Mouse (Mus musculus) heart, postnatal 0 days (tissue): Measurements from ENCODE around the gene Sec23b. TPM values are rescaled to one million over a fixed set of nuclear protein-coding genes. Genes with fewer than 3 reads are reported as not detected.

Source experiments
- ATAC-seq: fragments of 200-750 bp; cut with Nextera tagmentation; 2 replicates; pipeline ENCODE4 v1.8.0; 2017; ENCODE audit warnings: low read depth, moderate number of reproducible peaks, moderate library complexity; ENCODE audit not compliant: insufficient read depth
- DNase-seq: peaks from one replicate; pipeline ENCODE4 v3.0.0-alpha.2; 2016; ENCODE audit warnings: low spot score
- H3K27ac ChIP-seq: fragments of 300-500 bp; sonication (generic); 2 replicates; pipeline ENCODE4 v1.5.1; 2014; ENCODE audit warnings: low read depth, mild to moderate bottlenecking
- H3K27me3 ChIP-seq: fragments of 300-500 bp; sonication (generic); 2 replicates; pipeline ENCODE4 v1.6.1; 2014; ENCODE audit warnings: low read length, mixed read lengths; ENCODE audit not compliant: control insufficient read depth, insufficient read depth
- H3K36me3 ChIP-seq: fragments of 300-500 bp; sonication (generic); replicated peaks from 2 replicates; pipeline ENCODE4 v1.6.1; 2014; ENCODE audit warnings: low read length, mixed read lengths; ENCODE audit not compliant: control insufficient read depth, insufficient read depth
- H3K4me1 ChIP-seq: fragments of 300-500 bp; sonication (generic); 2 replicates; pipeline ENCODE4 v1.6.1; 2014; ENCODE audit warnings: antibody characterized with exemption; ENCODE audit not compliant: control insufficient read depth, insufficient read depth
- H3K4me2 ChIP-seq: fragments of 300-500 bp; sonication (generic); 2 replicates; pipeline ENCODE4 v1.6.1; 2014; ENCODE audit warnings: low read depth, mild to moderate bottlenecking, low read length, moderate library complexity
- H3K4me3 ChIP-seq: fragments of 300-500 bp; sonication (generic); 2 replicates; pipeline ENCODE4 v1.5.1; 2014; ENCODE audit warnings: low read depth, low read length
- H3K9ac ChIP-seq: fragments of 300-500 bp; sonication (generic); replicated peaks from 2 replicates; pipeline ENCODE4 v1.6.1; 2014; ENCODE audit warnings: low read depth, low read length, mixed read lengths
- H3K9me3 ChIP-seq: fragments of 300-500 bp; sonication (generic); replicated peaks from 2 replicates; pipeline ENCODE4 v1.6.1; 2016; ENCODE audit warnings: low read length; ENCODE audit not compliant: control insufficient read depth
- CTCF ChIP-seq: IDR thresholded peaks from 2 replicates; pipeline ENCODE4 v1.5.1; 2016; ENCODE audit warnings: antibody characterized with exemption, control low read depth, low read depth
- EP300 ChIP-seq: IDR thresholded peaks from 2 replicates; pipeline ENCODE4 v1.6.1; 2016; ENCODE audit warnings: antibody characterized with exemption, low read depth
- WGBS: fragments of 180-500 bp; shearing (Covaris S2); extraction: QIAGEN DNeasy Blood & Tissue Kit; methylation state at CpG from one replicate; pipeline ENCODE4 v1.1.7; 2014; 5-methylcytosine and 5-hydroxymethylcytosine counted together
- polyA plus RNA-seq: library from polyadenylated mRNA; unstranded; fragments of >200 nt; fragmentation: Nextera tagmentation; extraction: Ambion mirVana; gene quantifications from 2 replicates; pipeline ENCODE4 v1.2.1, GENCODE M21; 2015
- total RNA-seq: library from RNA; depleted of rRNA; stranded (reverse); fragments of >200 nt; gene quantifications from 2 replicates; pipeline ENCODE4 v1.2.3, GENCODE M21; 2014; ENCODE audit warnings: low replicate concordance

The Sec23b gene
- total and polyA plus RNA-seq, 2 experiments from 2014 or later = 28.2 to 52.8 TPM

- Histone ChIP-seq H3K27me3 (no peaks in the 10 kb centered on the region), H3K9ac (no peak overlapping the region), H3K4me1 (no peaks in the 10 kb centered on the region), H3K4me2 (no peak overlapping the region), H3K9me3 (no peaks in the 10 kb centered on the region), H3K4me3 (no peak overlapping the region), H3K36me3 (no peaks in the 10 kb centered on the region), H3K27ac (no peak overlapping the region)
- no peak for DNase-seq
- ATAC-seq = no peak
- no peak for TF ChIP-seq CTCF
- no peak for TF ChIP-seq EP300
- WGBS = 81% methylated on average over 2 of the region's 2 CpGs
These were observed 78.7 kb downstream of the Sec23b start for GRCm38 (mm10) chr2:144634729-144635128.

- WGBS = 11% methylated on average over 5 of the region's 5 CpGs
- Histone ChIP-seq H3K4me3 (no peak overlapping the region), H3K9me3 (no peaks in the 10 kb centered on the region), H3K36me3 (no peaks in the 10 kb centered on the region), H3K27me3 (no peaks in the 10 kb centered on the region), H3K4me1 (no peaks in the 10 kb centered on the region), H3K9ac (no peak overlapping the region), H3K4me2 (no peak overlapping the region), H3K27ac (no peak overlapping the region)
- ATAC-seq = no peak; the same call in 1 of the 2 replicates
- no peak for DNase-seq
- no peak for TF ChIP-seq EP300
- TF ChIP-seq CTCF = peak; percentile 87
These were observed 79.8 kb downstream of the Sec23b start for GRCm38 (mm10) chr2:144635644-144636320.

GRCm38 (mm10) chr2:144637204-144637603 is 81.2 kb downstream of the Sec23b start:
- no peak for TF ChIP-seq CTCF
- no peak for TF ChIP-seq EP300
- Histone ChIP-seq H3K4me2 (no peak overlapping the region), H3K27ac (no peak overlapping the region), H3K9me3 (no peaks in the 10 kb centered on the region), H3K4me3 (no peak overlapping the region), H3K27me3 (no peaks in the 10 kb centered on the region), H3K4me1 (no peaks in the 10 kb centered on the region), H3K9ac (no peak overlapping the region), H3K36me3 (no peaks in the 10 kb centered on the region)
- no peak for DNase-seq
- WGBS = 70% methylated on average over 4 of the region's 4 CpGs
- ATAC-seq = no peak

GRCm38 (mm10) chr2:144637671-144638395 is 81.8 kb downstream of the Sec23b start:
- no peak for ATAC-seq
- Histone ChIP-seq H3K9ac (no peak overlapping the region), H3K4me3 (no peak overlapping the region), H3K36me3 (no peaks in the 10 kb centered on the region), H3K4me1 (no peaks in the 10 kb centered on the region), H3K27ac (no peak overlapping the region), H3K27me3 (no peaks in the 10 kb centered on the region), H3K4me2 (no peak overlapping the region), H3K9me3 (no peaks in the 10 kb centered on the region)
- DNase-seq = no peak
- 76% methylated on average over 12 of the region's 12 CpGs for WGBS
- TF ChIP-seq CTCF = no peak
- no peak for TF ChIP-seq EP300

GRCm38 (mm10) chr2:144638719-144639118 is 82.7 kb downstream of the Sec23b start:
- no peaks in the 10 kb centered on the region for H3K36me3 ChIP-seq
- no peak overlapping the region for H3K4me2 ChIP-seq
- H3K27me3 ChIP-seq = no peaks in the 10 kb centered on the region
- peak; percentile 47; the same call in 1 of the 2 replicates for ATAC-seq
- H3K4me3 ChIP-seq = no peak overlapping the region
- peak; percentile 44 for DNase-seq
- no peak overlapping the region for H3K27ac ChIP-seq
- no peaks in the 10 kb centered on the region for H3K4me1 ChIP-seq
- peak; percentile 72 for TF ChIP-seq CTCF
- no peak for TF ChIP-seq EP300
- no peaks in the 10 kb centered on the region for H3K9me3 ChIP-seq
- H3K9ac ChIP-seq = no peak overlapping the region
- 45% methylated on average over 4 of the region's 4 CpGs for WGBS
